Mouse (Mus musculus) liver, adult 10 weeks (tissue): ENCODE data around the gene Smo. TPM values are rescaled to one million over a fixed set of nuclear protein-coding genes. Genes with fewer than 3 reads are reported as not detected.

Source experiments
- polyA plus RNA-seq: library from polyadenylated mRNA; stranded (reverse); fragments of 350-450 nt; fragmentation: Illumina TruSeq; extraction: RNeasy Lipid Tissue Mini Kit (QIAGEN cat#74804); gene quantifications from one replicate; pipeline ENCODE4 v1.2.3, GENCODE M21; 2014; ENCODE audit warnings: low read depth, low replicate concordance

Gene Smo
- polyA plus RNA-seq: 1.5 TPM

DNA sequence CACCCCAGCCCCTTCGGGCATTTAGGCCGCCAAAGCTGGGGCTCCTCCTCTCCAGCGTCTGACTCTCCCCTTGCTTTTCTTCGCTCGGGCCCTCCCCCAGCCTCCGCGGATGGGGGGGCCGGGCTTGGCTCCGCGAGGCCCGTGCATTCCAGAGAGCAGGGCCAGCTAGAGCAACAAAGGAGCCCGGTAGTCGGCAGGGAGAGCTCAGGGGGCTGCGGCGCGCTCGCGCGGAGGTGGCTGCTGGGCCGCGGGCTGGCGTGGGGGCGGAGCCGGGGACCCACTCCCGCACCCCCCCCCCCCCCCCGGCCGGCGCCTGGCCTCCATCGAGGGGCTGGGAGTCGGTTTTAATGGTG, at the start of gene Smo:
Smo (plus strand) TSS at position 168 of the 353 bp plus-strand sequence.

DNA sequence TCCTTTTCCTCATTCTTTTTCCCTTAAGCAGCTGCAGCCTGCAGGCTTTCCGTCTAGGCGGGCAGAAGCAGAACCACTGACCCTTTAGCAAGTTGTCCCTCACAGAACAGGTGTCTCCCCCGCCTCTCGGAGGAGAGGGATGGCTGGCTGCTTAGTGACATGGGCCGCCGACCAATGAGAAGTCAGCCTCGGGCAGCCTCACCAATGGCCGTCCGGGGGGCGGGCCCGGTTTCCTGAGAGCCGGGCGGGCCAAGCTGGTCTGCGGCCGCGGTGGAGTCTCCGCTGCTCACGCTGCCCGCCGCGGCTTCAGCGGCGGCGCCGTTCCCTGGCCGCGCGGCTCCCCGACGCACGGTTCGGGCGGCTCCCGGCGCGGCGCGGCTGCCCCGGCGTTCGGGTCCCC, 41.4 kb upstream of the Smo start, which contains the start of gene Tspan33:
Tspan33 (plus strand) TSS at position 270 of the 400 bp plus-strand sequence.

DNA sequence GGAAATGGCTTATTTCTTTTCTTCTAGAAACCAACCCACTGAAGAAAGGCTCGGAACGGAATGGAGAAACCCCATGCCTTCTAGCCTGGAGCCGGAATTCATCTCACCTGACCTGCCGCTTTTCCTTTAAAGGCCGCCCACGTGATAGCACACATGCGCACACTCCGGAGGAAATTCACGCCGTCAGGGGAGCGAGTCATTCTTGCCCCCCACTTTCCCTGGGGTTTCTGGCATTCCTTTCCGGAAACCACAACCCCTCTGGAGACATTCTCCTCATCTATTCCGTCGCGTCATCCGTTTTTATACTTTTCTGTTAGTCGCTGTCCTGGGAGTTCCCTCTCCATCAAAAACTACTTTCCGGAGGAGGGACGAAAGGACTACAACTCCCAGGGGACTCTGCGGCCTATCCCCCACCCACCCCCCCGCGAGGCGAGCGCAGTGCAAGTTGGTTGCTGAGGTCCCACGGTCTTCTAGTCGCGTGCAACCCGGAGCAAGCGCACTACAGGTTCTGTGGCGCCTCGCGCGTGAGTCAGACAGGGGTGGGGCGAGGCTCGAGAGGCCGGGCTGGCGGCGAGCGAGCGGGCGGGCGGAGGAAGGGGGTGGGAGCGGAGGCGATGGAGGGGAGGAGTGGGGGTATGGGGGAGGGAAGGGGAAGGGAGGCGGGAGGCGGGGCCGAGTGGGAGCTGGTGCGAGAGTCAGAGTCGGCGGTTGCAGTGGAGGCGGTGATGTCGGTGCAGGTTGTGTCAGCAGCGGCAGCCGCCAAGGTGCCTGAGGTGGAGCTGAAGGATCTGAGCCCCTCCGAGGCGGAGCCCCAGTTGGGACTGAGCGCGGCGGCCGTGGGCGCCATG, 32.7 kb downstream of the Smo start, which contains the start of gene Ahcyl2:
Ahcyl2 (plus strand) TSS at position 199 of the 848 bp plus-strand sequence.

Other genes starting within 250 kb of the Smo start
- gene Kcp, start 227.6 kb upstream of the Smo start, polyA plus RNA-seq: not detected
- 5.7 TPM for gene Irf5, start 208.9 kb upstream of the Smo start, polyA plus RNA-seq
- gene Tnpo3, start 125.6 kb upstream of the Smo start, polyA plus RNA-seq: 30.2 TPM
- 1.7 TPM for gene Tspan33, start 41.3 kb upstream of the Smo start, polyA plus RNA-seq
- 15.2 TPM for gene Ahcyl2, start 32.5 kb downstream of the Smo start, polyA plus RNA-seq
- 0.08 TPM for gene Strip2, start 181.5 kb downstream of the Smo start, polyA plus RNA-seq